Mouse (Mus musculus) G1E (cell line): Measurements from ENCODE around the gene Pik3c2a.

ENCODE experiments used
- CTCF ChIP-seq: IDR thresholded peaks from 2 replicates; pipeline ENCODE4 v1.5.1; 2012; ENCODE audit warnings: low read depth, low read length, inconsistent platforms, mixed read lengths
- GATA1 ChIP-seq: IDR thresholded peaks from 2 replicates; pipeline ENCODE4 v1.6.1; 2012; ENCODE audit warnings: borderline replicate concordance, low read length, inconsistent platforms, mixed read lengths
- TAL1 ChIP-seq: conservative IDR thresholded peaks from 2 replicates; pipeline ENCODE4 v1.6.1; 2012; ENCODE audit warnings: low read depth, low read length, inconsistent platforms, mixed read lengths

GRCm38 (mm10) chr7:116483782-116484181 is 40.5 kb upstream of the Pik3c2a start:
- TF ChIP-seq CTCF: no peak
- TF ChIP-seq TAL1: no peak
- no peak for TF ChIP-seq GATA1
